ENCODE assay signal across 20 mouse cellular contexts in genomic region chr1:105758798-105759197, GRCm38 (mm10). TPM values are rescaled to one million over a fixed set of nuclear protein-coding genes. Genes with fewer than 3 reads are reported as not detected.
DNase-seq lines count a peak whose midpoint lies in the region; ATAC-seq and TF ChIP-seq lines count a peak whose summit lies in the region.
"Had no signal": no experiment of that assay in that cellular context is flagged by ENCODE, and none has a peak within 500 bp of the region (broad histone marks: within the 10 kb centered on the region; RNA-seq: fewer than 3 reads in every experiment).

No protein-coding gene starts in this region.

- H3K9ac ChIP-seq in hindbrain, embryonic 15.5 days, result no peak overlapping the region
- H3K9ac ChIP-seq in hindbrain, embryonic 11.5 days (ENCODE audit: low read depth, low read length), result no peak overlapping the region
- no peak overlapping the region for H3K9ac ChIP-seq in neural tube, embryonic 14.5 days (replicated peaks; ENCODE audit: low read depth, low read length)
- H3K9ac ChIP-seq: hindbrain, embryonic 14.5 days had no signal

- H3K36me3 ChIP-seq in hindbrain, embryonic 15.5 days, result peaks cover 3% of the 10 kb centered on the region; the same call in 1 of the 2 replicates
- no peaks in the 10 kb centered on the region for H3K36me3 ChIP-seq in hindbrain, embryonic 11.5 days (ENCODE audit: control insufficient read depth, insufficient read depth, low read length)
- H3K36me3 ChIP-seq in neural tube, embryonic 14.5 days (ENCODE audit: control insufficient read depth, insufficient read depth, low read length), result no peaks in the 10 kb centered on the region
- H3K36me3 ChIP-seq in small intestine, adult 2 months (ENCODE audit: control insufficient read depth, insufficient read depth, low read length), result peaks cover 3% of the 10 kb centered on the region

- DNase-seq in hindbrain, embryonic 11.5 days (ENCODE audit: low spot score), result no peak
- DNase-seq in neural tube, embryonic 10.5 days (ENCODE audit: extremely low spot score, low spot score), result no peak
- no peak for DNase-seq in gastrocnemius, adult 2 months
- DNase-seq: adrenal gland, postnatal 10 days; adrenal gland, postnatal 36 days; cerebellum, adult 18-20 months; cerebellum, adult 9-10 months; cerebellum, postnatal 14 days; gastrocnemius, postnatal 10 days; gastrocnemius, postnatal 36 days had no signal

- H3K4me1 ChIP-seq in hindbrain, embryonic 15.5 days (replicated peaks), result no peaks in the 10 kb centered on the region
- H3K4me1 ChIP-seq in hindbrain, embryonic 11.5 days (replicated peaks; ENCODE audit: control insufficient read depth, insufficient read depth, low read length), result no peaks in the 10 kb centered on the region
- H3K4me1 ChIP-seq in neural tube, embryonic 14.5 days (ENCODE audit: control insufficient read depth, insufficient read depth, low read length), result no peaks in the 10 kb centered on the region
- H3K4me1 ChIP-seq in small intestine, adult 2 months (ENCODE audit: control insufficient read depth, insufficient read depth, insufficient read length, low read length), result peaks cover 6% of the 10 kb centered on the region; the same call in 1 of the 2 replicates
- H3K4me1 ChIP-seq: forebrain, embryonic 10.5 days; hindbrain, embryonic 10.5 days had no signal

- no peaks in the 10 kb centered on the region for H3K27me3 ChIP-seq in hindbrain, embryonic 15.5 days
- no peaks in the 10 kb centered on the region for H3K27me3 ChIP-seq in hindbrain, embryonic 11.5 days (ENCODE audit: control insufficient read depth, insufficient read depth, low read length)
- H3K27me3 ChIP-seq in neural tube, embryonic 14.5 days (ENCODE audit: control insufficient read depth, insufficient read depth, low read length), result no peaks in the 10 kb centered on the region
- H3K27me3 ChIP-seq in small intestine, adult 2 months (ENCODE audit: control insufficient read depth, insufficient read depth, low read length), result no peaks in the 10 kb centered on the region

- no peak overlapping the region for H3K27ac ChIP-seq in hindbrain, embryonic 15.5 days (replicated peaks)
- no peak overlapping the region for H3K27ac ChIP-seq in hindbrain, embryonic 11.5 days (ENCODE audit: low read depth, low read length)
- H3K27ac ChIP-seq in neural tube, embryonic 14.5 days (ENCODE audit: low read depth, low read length), result no peak overlapping the region
- peak overlapping the region; percentile 69 for H3K27ac ChIP-seq in small intestine, adult 2 months (ENCODE audit: insufficient read depth, low read depth, low read length)
- H3K27ac ChIP-seq in gastrocnemius, adult 2 months, result no peak overlapping the region
- H3K27ac ChIP-seq: forebrain, embryonic 10.5 days; hindbrain, embryonic 10.5 days; hindbrain, embryonic 14.5 days had no signal

- no peak overlapping the region for H3K4me2 ChIP-seq in hindbrain, embryonic 15.5 days
- no peak overlapping the region for H3K4me2 ChIP-seq in hindbrain, embryonic 11.5 days (replicated peaks; ENCODE audit: low read depth, low read length)
- H3K4me2 ChIP-seq in neural tube, embryonic 14.5 days (ENCODE audit: low read depth, low read length), result no peak overlapping the region
- H3K4me2 ChIP-seq: heart, embryonic 11.5 days; hindbrain, embryonic 14.5 days had no signal

- 92% methylated on average over 4 of the region's 4 CpGs for WGBS in hindbrain, embryonic 15.5 days
- WGBS in hindbrain, embryonic 11.5 days, result 93% methylated on average over 4 of the region's 4 CpGs
- 96% methylated on average over 4 of the region's 4 CpGs for WGBS in neural tube, embryonic 14.5 days
- WGBS in small intestine, adult 2 months, result 84% methylated on average over 4 of the region's 4 CpGs

- no peak for TF ChIP-seq CTCF in small intestine, adult 2 months (IDR thresholded peaks at IDR 0.05; ENCODE audit: extremely low read depth, insufficient read length, insufficient replicate concordance, low read depth, low read length)
- no peak for TF ChIP-seq CTCF in gastrocnemius, adult 2 months (IDR thresholded peaks at IDR 0.05)

- no peaks in the 10 kb centered on the region for H3K9me3 ChIP-seq in hindbrain, embryonic 15.5 days
- no peaks in the 10 kb centered on the region for H3K9me3 ChIP-seq in hindbrain, embryonic 11.5 days (ENCODE audit: control insufficient read depth, low read length)
- H3K9me3 ChIP-seq in neural tube, embryonic 14.5 days (ENCODE audit: control insufficient read depth, low read length), result peaks cover 3% of the 10 kb centered on the region; the same call in 1 of the 2 replicates

- ATAC-seq in hindbrain, embryonic 15.5 days (ENCODE audit: low FRiP score, low read depth), result peak; percentile 11; the same call in 1 of the 2 replicates
- no peak for ATAC-seq in hindbrain, embryonic 11.5 days (ENCODE audit: low FRiP score)
- 0 out of 2 replicates have a peak, but pooled peaks have one; percentile 60 for ATAC-seq in neural tube, embryonic 14.5 days (ENCODE audit: low read depth)
- ATAC-seq: CD4-positive, CD25-positive, alpha-beta regulatory T cell, adult 4 months; forebrain, embryonic 14.5 days; inflammation-experienced regulatory T-cells, adult 6 months had no signal

- no peak for TF ChIP-seq POLR2A in small intestine, adult 2 months (IDR thresholded peaks at IDR 0.05; ENCODE audit: low read depth, low read length)

- H3K4me3 ChIP-seq in hindbrain, embryonic 15.5 days, result no peak overlapping the region
- H3K4me3 ChIP-seq in hindbrain, embryonic 11.5 days (ENCODE audit: low read depth, low read length), result no peak overlapping the region
- H3K4me3 ChIP-seq in neural tube, embryonic 14.5 days (ENCODE audit: low read depth, low read length), result no peak overlapping the region
- no peak overlapping the region for H3K4me3 ChIP-seq in small intestine, adult 2 months (ENCODE audit: low read depth, low read length)
- H3K4me3 ChIP-seq in gastrocnemius, adult 2 months, result no peak overlapping the region
- H3K4me3 ChIP-seq: forebrain, embryonic 10.5 days; hindbrain, embryonic 10.5 days had no signal

- intact Hi-C loops in gastrocnemius, adult 2 months (cut with DNase I), result no loop called here

RNA-seq across cellular contexts. Expression of gene Tnfrsf11a, which starts 21.7 kb away (rescaled TPM):
- polyA plus RNA-seq in hindbrain, embryonic 15.5 days (2015; fragmentation: Nextera tagmentation; extraction: Ambion mirVana), result 0.73 and 0.93 TPM in 2 replicates
- 0.27 and 0.48 TPM in 2 replicates for polyA plus RNA-seq in hindbrain, embryonic 11.5 days (2014; fragmentation: Nextera tagmentation; extraction: Ambion mirVana)
- polyA plus RNA-seq in neural tube, embryonic 14.5 days (2014; fragmentation: Nextera tagmentation; extraction: Ambion mirVana), result 0.36 and 0.82 TPM in 2 replicates
- 26.8 and 47.7 TPM in 2 replicates for polyA plus RNA-seq in small intestine, adult 2 months (2012; rRNA removed)
- under 1 TPM; 0.39 to 0.64 TPM for total RNA-seq in gastrocnemius, adult 2 months (2021)
- polyA plus RNA-seq: inflammation-experienced regulatory T-cells, adult 6 months had no signal

Comparison
In these comparisons a context has a peak if more than half of its experiments do, and no peak if none do; other contexts are left out.
1. RNA of gene Tnfrsf11a, which starts 21.7 kb away (polyA plus RNA-seq): 26.8 to 47.7 TPM in small intestine, adult 2 months; 0.73 to 0.93 TPM in hindbrain, embryonic 15.5 days, 0.36 to 0.82 TPM in neural tube, embryonic 14.5 days and 0.27 to 0.48 TPM in hindbrain, embryonic 11.5 days; every median in the first group is over 10 times any median in the second.